Mouse (Mus musculus) C2C12 (cell line): ENCODE data around the gene Cfdp1.

Experiments used
- CTCF ChIP-seq: IDR thresholded peaks from one replicate; pipeline ENCODE4 v1.5.1; 2011; ENCODE audit not compliant: control insufficient read depth, insufficient read depth, insufficient read length
- MAX ChIP-seq: IDR thresholded peaks from one replicate; pipeline ENCODE4 v1.6.1; 2011; ENCODE audit warnings: mild to moderate bottlenecking, control low read depth

DNA sequence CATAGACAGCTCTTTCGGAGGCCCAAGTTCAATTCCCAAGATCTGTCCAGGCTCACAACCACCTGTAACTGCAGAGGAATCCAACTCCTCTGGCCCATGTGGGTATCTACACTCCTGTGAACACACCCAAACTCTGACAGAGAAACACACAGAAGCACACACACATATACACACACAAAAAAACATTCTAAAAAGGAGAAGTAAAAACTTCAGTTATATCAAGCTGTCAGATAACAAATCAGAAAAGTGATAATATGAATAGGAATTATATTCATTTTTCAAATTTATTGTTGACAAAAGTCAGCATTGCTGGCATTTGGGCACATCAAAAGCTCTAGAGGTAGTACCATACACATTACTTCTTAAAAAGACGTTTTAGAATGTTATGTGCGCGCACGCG, 7.3 kb downstream of the Cfdp1 start:
- TF ChIP-seq CTCF (no peak), MAX (no peak)
